Mouse (Mus musculus): ENCODE results near the gene Gm12185. TPM values are rescaled to one million over a fixed set of nuclear protein-coding genes. Genes with fewer than 3 reads are reported as not detected.
"Not testable (repeated sequence)": the region's sequence is repeated elsewhere in the genome, so short reads cannot be mapped to it uniquely, and the experiment has no call there.

The Gm12185 gene
- total and polyA plus RNA-seq, 2 experiments: 0.02 to 0.18 TPM

- Histone ChIP-seq H3K4me1 (ENCODE audit: control insufficient read depth, insufficient read depth, low read length) (peaks cover 12% of the 10 kb centered on the region), H3K4me3 (ENCODE audit: insufficient read depth, low read depth, low read length) (peak within 1 kb of the TSS; percentile 22), H3K9ac (ENCODE audit: low read depth, low read length) (no peak within 1 kb of the TSS), H3K79me2 (ENCODE audit: control insufficient read depth, insufficient read depth, low read length) (no peaks in the 10 kb centered on the region), H3K36me3 (ENCODE audit: control insufficient read depth, insufficient read depth, low read length) (no peaks in the 10 kb centered on the region), H3K27ac (replicated peaks; ENCODE audit: insufficient read depth, low read depth, low read length) (peak within 1 kb of the TSS; percentile 59; the same call in 1 of the 2 replicates), H3K27me3 (ENCODE audit: control insufficient read depth, insufficient read depth, low read length) (no peaks in the 10 kb centered on the region)
- DNase-seq (ENCODE audit: extremely low read depth, low read depth, low spot score): peak; percentile 39
- TF ChIP-seq CTCF (IDR thresholded peaks at IDR 0.05; ENCODE audit: low read depth, low read length) (no peak), POLR2A (IDR thresholded peaks at IDR 0.05; ENCODE audit: extremely low read depth, insufficient read depth, low read length) (no peak)
- 42% methylated on average over 2 of the region's 2 CpGs for WGBS
Measured at GRCm38 (mm10) chr11:48902021-48902420, 90.0 kb downstream of the Gm12185 start, which contains the start of gene Gm5431. Gm5431 (minus strand) TSS chr11:48902214.

GRCm38 (mm10) chr11:48901567-48901930 is 90.5 kb downstream of the Gm12185 start:
- peak overlapping the region; percentile 22 for H3K4me3 ChIP-seq (ENCODE audit: insufficient read depth, low read depth, low read length)

GRCm38 (mm10) chr11:48900654-48901566 is 91.1 kb downstream of the Gm12185 start:
- not testable (repeated sequence) for H3K79me2 ChIP-seq (ENCODE audit: control insufficient read depth, insufficient read depth, low read length); H3K4me3 ChIP-seq (ENCODE audit: insufficient read depth, low read depth, low read length); H3K27me3 ChIP-seq (ENCODE audit: control insufficient read depth, insufficient read depth, low read length); H3K36me3 ChIP-seq (ENCODE audit: control insufficient read depth, insufficient read depth, low read length); H3K9ac ChIP-seq (ENCODE audit: low read depth, low read length)
- DNase-seq (ENCODE audit: extremely low read depth, low read depth, low spot score): peak; percentile 11
- Histone ChIP-seq H3K27ac (replicated peaks; ENCODE audit: insufficient read depth, low read depth, low read length) (0 out of 2 replicates have a peak overlapping the region, but pooled peaks have one; percentile 59), H3K4me1 (ENCODE audit: control insufficient read depth, insufficient read depth, low read length) (peaks cover 12% of the 10 kb centered on the region)
- WGBS: 82% methylated on average over 6 of the region's 6 CpGs

More at GRCm38 (mm10) chr11:48901567-48901930, 90.5 kb downstream of the Gm12185 start:
- DNase-seq (ENCODE audit: extremely low read depth, low read depth, low spot score); H3K9ac ChIP-seq (ENCODE audit: low read depth, low read length); H3K79me2 ChIP-seq (ENCODE audit: control insufficient read depth, insufficient read depth, low read length); H3K27me3 ChIP-seq (ENCODE audit: control insufficient read depth, insufficient read depth, low read length); H3K36me3 ChIP-seq (ENCODE audit: control insufficient read depth, insufficient read depth, low read length): not testable (repeated sequence)
- 89% methylated on average over 1 of the region's 1 CpGs for WGBS
- Histone ChIP-seq H3K4me1 (ENCODE audit: control insufficient read depth, insufficient read depth, low read length) (peaks cover 12% of the 10 kb centered on the region), H3K27ac (replicated peaks; ENCODE audit: insufficient read depth, low read depth, low read length) (peak overlapping the region; percentile 59; the same call in 1 of the 2 replicates)

GRCm38 (mm10) chr11:48898812-48899431 is 93.1 kb downstream of the Gm12185 start:
- TF ChIP-seq POLR2A (IDR thresholded peaks at IDR 0.05; ENCODE audit: extremely low read depth, insufficient read depth, low read length) (no peak), CTCF (IDR thresholded peaks at IDR 0.05; ENCODE audit: low read depth, low read length) (no peak)
- H3K27ac ChIP-seq (replicated peaks; ENCODE audit: insufficient read depth, low read depth, low read length): no peak overlapping the region
- DNase-seq (ENCODE audit: extremely low read depth, low read depth, low spot score): peak; percentile 51
- H3K36me3 ChIP-seq (ENCODE audit: control insufficient read depth, insufficient read depth, low read length): no peaks in the 10 kb centered on the region
- H3K4me3 ChIP-seq (ENCODE audit: insufficient read depth, low read depth, low read length): no peak overlapping the region
- no peaks in the 10 kb centered on the region for H3K79me2 ChIP-seq (ENCODE audit: control insufficient read depth, insufficient read depth, low read length)
- WGBS: 34% methylated on average over 2 of the region's 2 CpGs
- no peak overlapping the region for H3K9ac ChIP-seq (ENCODE audit: low read depth, low read length)
- H3K4me1 ChIP-seq (ENCODE audit: control insufficient read depth, insufficient read depth, low read length): peaks cover 12% of the 10 kb centered on the region
- no peaks in the 10 kb centered on the region for H3K27me3 ChIP-seq (ENCODE audit: control insufficient read depth, insufficient read depth, low read length)

GRCm38 (mm10) chr11:48876680-48877079 is 115.3 kb downstream of the Gm12185 start:
- H3K27ac ChIP-seq (replicated peaks; ENCODE audit: insufficient read depth, low read depth, low read length): no peak overlapping the region
- TF ChIP-seq POLR2A (IDR thresholded peaks at IDR 0.05; ENCODE audit: extremely low read depth, insufficient read depth, low read length) (no peak), CTCF (IDR thresholded peaks at IDR 0.05; ENCODE audit: low read depth, low read length) (no peak)
- DNase-seq (ENCODE audit: extremely low read depth, low read depth, low spot score): no peak
- H3K27me3 ChIP-seq (ENCODE audit: control insufficient read depth, insufficient read depth, low read length): no peaks in the 10 kb centered on the region
- no peak overlapping the region for H3K9ac ChIP-seq (ENCODE audit: low read depth, low read length)
- no peak overlapping the region for H3K4me3 ChIP-seq (ENCODE audit: insufficient read depth, low read depth, low read length)
- WGBS: 97% methylated on average over 1 of the region's 1 CpGs
- H3K4me1 ChIP-seq (ENCODE audit: control insufficient read depth, insufficient read depth, low read length): peaks cover 12% of the 10 kb centered on the region
- H3K36me3 ChIP-seq (ENCODE audit: control insufficient read depth, insufficient read depth, low read length): peaks cover 3% of the 10 kb centered on the region; the same call in 1 of the 2 replicates
- no peaks in the 10 kb centered on the region; the same call in 1 of the 2 replicates for H3K79me2 ChIP-seq (ENCODE audit: control insufficient read depth, insufficient read depth, low read length)

GRCm38 (mm10) chr11:48875343-48875837 is 116.6 kb downstream of the Gm12185 start:
- H3K4me3 ChIP-seq (ENCODE audit: insufficient read depth, low read depth, low read length); H3K9ac ChIP-seq (ENCODE audit: low read depth, low read length); DNase-seq (ENCODE audit: extremely low read depth, low read depth, low spot score); H3K79me2 ChIP-seq (ENCODE audit: control insufficient read depth, insufficient read depth, low read length); H3K36me3 ChIP-seq (ENCODE audit: control insufficient read depth, insufficient read depth, low read length); H3K27ac ChIP-seq (replicated peaks; ENCODE audit: insufficient read depth, low read depth, low read length); H3K27me3 ChIP-seq (ENCODE audit: control insufficient read depth, insufficient read depth, low read length): not testable (repeated sequence)
- peaks cover 12% of the 10 kb centered on the region for H3K4me1 ChIP-seq (ENCODE audit: control insufficient read depth, insufficient read depth, low read length)
- WGBS: 90% methylated on average over 1 of the region's 1 CpGs
